Mouse (Mus musculus): Measurements from ENCODE around the gene Ptprt. TPM values are rescaled to one million over a fixed set of nuclear protein-coding genes. Genes with fewer than 3 reads are reported as not detected.
A peak's percentile ranks its signal among the peaks of the same experiment; 100 is the strongest.

Ptprt gene
- polyA plus RNA-seq, 1 experiment from 2014 or later: 23.6 TPM

- no peaks in the 10 kb centered on the region for H3K36me3 ChIP-seq (ENCODE audit: control insufficient read depth, insufficient read depth, low read length)
- H3K4me3 ChIP-seq (ENCODE audit: low read depth, low read length): peak overlapping the region; percentile 64
- H3K4me1 ChIP-seq (ENCODE audit: control insufficient read depth, insufficient read depth, low read length): peaks cover 11% of the 10 kb centered on the region
- no peaks in the 10 kb centered on the region for H3K9me3 ChIP-seq (ENCODE audit: control insufficient read depth, low read length)
- H3K4me2 ChIP-seq (ENCODE audit: low read depth, low read length): peak overlapping the region; percentile 98
- H3K27me3 ChIP-seq (ENCODE audit: control insufficient read depth, insufficient read depth, low read length): peaks cover 8% of the 10 kb centered on the region; the same call in 1 of the 2 replicates
- WGBS: 7% methylated on average over 4 of the region's 4 CpGs
- H3K27ac ChIP-seq (ENCODE audit: low read depth, low read length): peak overlapping the region; percentile 22
- H3K9ac ChIP-seq (replicated peaks; ENCODE audit: low read depth, low read length): peak overlapping the region; percentile 76; the same call in 1 of the 2 replicates
- no peak for ATAC-seq (ENCODE audit: low read depth)
These were observed 786 bp upstream of the Ptprt start for GRCm38 (mm10) chr2:162661733-162662132.

GRCm38 (mm10) chr2:162660231-162660940, 561 bp downstream of the Ptprt start:
- peak; percentile 32; the same call in 1 of the 2 replicates for ATAC-seq (ENCODE audit: low read depth)
- Histone ChIP-seq H3K36me3 (ENCODE audit: control insufficient read depth, insufficient read depth, low read length) (no peaks in the 10 kb centered on the region), H3K27me3 (ENCODE audit: control insufficient read depth, insufficient read depth, low read length) (peaks cover 8% of the 10 kb centered on the region; the same call in 1 of the 2 replicates), H3K9me3 (ENCODE audit: control insufficient read depth, low read length) (no peaks in the 10 kb centered on the region), H3K27ac (ENCODE audit: low read depth, low read length) (peak overlapping the region; percentile 28; the same call in 1 of the 2 replicates), H3K4me2 (ENCODE audit: low read depth, low read length) (peak overlapping the region; percentile 98), H3K4me1 (ENCODE audit: control insufficient read depth, insufficient read depth, low read length) (peaks cover 12% of the 10 kb centered on the region), H3K4me3 (ENCODE audit: low read depth, low read length) (peak overlapping the region; percentile 64), H3K9ac (replicated peaks; ENCODE audit: low read depth, low read length) (peak overlapping the region; percentile 76)
- WGBS: under 1% methylated on average over 33 of the region's 57 CpGs

- Histone ChIP-seq H3K9ac (replicated peaks; ENCODE audit: low read depth, low read length) (no peak overlapping the region; the same call in 1 of the 2 replicates), H3K27ac (ENCODE audit: low read depth, low read length) (no peak overlapping the region), H3K36me3 (ENCODE audit: control insufficient read depth, insufficient read depth, low read length) (no peaks in the 10 kb centered on the region), H3K4me3 (ENCODE audit: low read depth, low read length) (peak overlapping the region; percentile 64), H3K4me2 (ENCODE audit: low read depth, low read length) (peak overlapping the region; percentile 98), H3K4me1 (ENCODE audit: control insufficient read depth, insufficient read depth, low read length) (peaks cover 12% of the 10 kb centered on the region), H3K9me3 (ENCODE audit: control insufficient read depth, low read length) (no peaks in the 10 kb centered on the region), H3K27me3 (ENCODE audit: control insufficient read depth, insufficient read depth, low read length) (peaks cover 8% of the 10 kb centered on the region; the same call in 1 of the 2 replicates)
- no peak for ATAC-seq (ENCODE audit: low read depth)
- WGBS: 1% methylated on average over 18 of the region's 18 CpGs
These were observed 1.9 kb downstream of the Ptprt start for GRCm38 (mm10) chr2:162658997-162659396.

- WGBS: 33% methylated on average over 7 of the region's 7 CpGs
- Histone ChIP-seq H3K27ac (ENCODE audit: low read depth, low read length) (no peak overlapping the region), H3K4me2 (ENCODE audit: low read depth, low read length) (peak overlapping the region; percentile 98; the same call in 1 of the 2 replicates), H3K27me3 (ENCODE audit: control insufficient read depth, insufficient read depth, low read length) (peaks cover 8% of the 10 kb centered on the region; the same call in 1 of the 2 replicates), H3K4me3 (ENCODE audit: low read depth, low read length) (no peak overlapping the region), H3K36me3 (ENCODE audit: control insufficient read depth, insufficient read depth, low read length) (no peaks in the 10 kb centered on the region), H3K9ac (replicated peaks; ENCODE audit: low read depth, low read length) (no peak overlapping the region), H3K4me1 (ENCODE audit: control insufficient read depth, insufficient read depth, low read length) (peaks cover 12% of the 10 kb centered on the region), H3K9me3 (ENCODE audit: control insufficient read depth, low read length) (no peaks in the 10 kb centered on the region)
- ATAC-seq (ENCODE audit: low read depth): no peak
These were observed 3.4 kb downstream of the Ptprt start for GRCm38 (mm10) chr2:162657541-162657940.

- no peak overlapping the region for H3K27ac ChIP-seq (ENCODE audit: low read depth, low read length)
- H3K9ac ChIP-seq (replicated peaks; ENCODE audit: low read depth, low read length): no peak overlapping the region
- no peaks in the 10 kb centered on the region for H3K36me3 ChIP-seq (ENCODE audit: control insufficient read depth, insufficient read depth, low read length)
- WGBS: 82% methylated on average over 4 of the region's 4 CpGs
- H3K4me3 ChIP-seq (ENCODE audit: low read depth, low read length): no peak overlapping the region
- no peak for ATAC-seq (ENCODE audit: low read depth)
- H3K9me3 ChIP-seq (ENCODE audit: control insufficient read depth, low read length): no peaks in the 10 kb centered on the region
- peaks cover 10% of the 10 kb centered on the region for H3K4me1 ChIP-seq (ENCODE audit: control insufficient read depth, insufficient read depth, low read length)
- no peaks in the 10 kb centered on the region for H3K27me3 ChIP-seq (ENCODE audit: control insufficient read depth, insufficient read depth, low read length)
- H3K4me2 ChIP-seq (ENCODE audit: low read depth, low read length): no peak overlapping the region
These were observed 6.5 kb downstream of the Ptprt start for GRCm38 (mm10) chr2:162654416-162654815.

GRCm38 (mm10) chr2:162638676-162639075, 22.3 kb downstream of the Ptprt start:
- Histone ChIP-seq H3K4me3 (ENCODE audit: low read depth, low read length) (no peak overlapping the region), H3K36me3 (ENCODE audit: control insufficient read depth, insufficient read depth, low read length) (no peaks in the 10 kb centered on the region), H3K4me2 (ENCODE audit: low read depth, low read length) (no peak overlapping the region), H3K9ac (replicated peaks; ENCODE audit: low read depth, low read length) (no peak overlapping the region), H3K27ac (ENCODE audit: low read depth, low read length) (no peak overlapping the region), H3K27me3 (ENCODE audit: control insufficient read depth, insufficient read depth, low read length) (no peaks in the 10 kb centered on the region), H3K4me1 (ENCODE audit: control insufficient read depth, insufficient read depth, low read length) (0 out of 2 replicates have a peak, but pooled peaks cover 10% of the 10 kb centered on the region), H3K9me3 (ENCODE audit: control insufficient read depth, low read length) (no peaks in the 10 kb centered on the region)
- peak; percentile 81 for ATAC-seq (ENCODE audit: low read depth)
- 22% methylated on average over 4 of the region's 4 CpGs for WGBS

- Histone ChIP-seq H3K27ac (ENCODE audit: low read depth, low read length) (no peak overlapping the region), H3K9me3 (ENCODE audit: control insufficient read depth, low read length) (no peaks in the 10 kb centered on the region), H3K4me2 (ENCODE audit: low read depth, low read length) (no peak overlapping the region), H3K36me3 (ENCODE audit: control insufficient read depth, insufficient read depth, low read length) (no peaks in the 10 kb centered on the region), H3K4me1 (ENCODE audit: control insufficient read depth, insufficient read depth, low read length) (0 out of 2 replicates have a peak, but pooled peaks cover 10% of the 10 kb centered on the region), H3K27me3 (ENCODE audit: control insufficient read depth, insufficient read depth, low read length) (no peaks in the 10 kb centered on the region), H3K9ac (replicated peaks; ENCODE audit: low read depth, low read length) (no peak overlapping the region), H3K4me3 (ENCODE audit: low read depth, low read length) (no peak overlapping the region)
- ATAC-seq (ENCODE audit: low read depth): no peak
- WGBS: 50% methylated on average over 1 of the region's 1 CpGs
These were observed 23.4 kb downstream of the Ptprt start for GRCm38 (mm10) chr2:162637537-162637936.

- no peaks in the 10 kb centered on the region for H3K36me3 ChIP-seq (ENCODE audit: control insufficient read depth, insufficient read depth, low read length)
- no peak overlapping the region for H3K4me2 ChIP-seq (ENCODE audit: low read depth, low read length)
- H3K4me3 ChIP-seq (ENCODE audit: low read depth, low read length): no peak overlapping the region
- WGBS: 34% methylated on average over 9 of the region's 9 CpGs
- peak; percentile 74 for ATAC-seq (ENCODE audit: low read depth)
- H3K27me3 ChIP-seq (ENCODE audit: control insufficient read depth, insufficient read depth, low read length): no peaks in the 10 kb centered on the region
- H3K9me3 ChIP-seq (ENCODE audit: control insufficient read depth, low read length): no peaks in the 10 kb centered on the region
- H3K9ac ChIP-seq (replicated peaks; ENCODE audit: low read depth, low read length): no peak overlapping the region
- 0 out of 2 replicates have a peak, but pooled peaks cover 10% of the 10 kb centered on the region for H3K4me1 ChIP-seq (ENCODE audit: control insufficient read depth, insufficient read depth, low read length)
- peak overlapping the region; percentile 39; the same call in 1 of the 2 replicates for H3K27ac ChIP-seq (ENCODE audit: low read depth, low read length)
These were observed 24.4 kb downstream of the Ptprt start for GRCm38 (mm10) chr2:162636387-162637009.

- Histone ChIP-seq H3K4me2 (ENCODE audit: low read depth, low read length) (no peak overlapping the region), H3K4me1 (ENCODE audit: control insufficient read depth, insufficient read depth, low read length) (0 out of 2 replicates have a peak, but pooled peaks cover 10% of the 10 kb centered on the region), H3K9ac (replicated peaks; ENCODE audit: low read depth, low read length) (no peak overlapping the region), H3K27me3 (ENCODE audit: control insufficient read depth, insufficient read depth, low read length) (no peaks in the 10 kb centered on the region), H3K27ac (ENCODE audit: low read depth, low read length) (no peak overlapping the region), H3K36me3 (ENCODE audit: control insufficient read depth, insufficient read depth, low read length) (no peaks in the 10 kb centered on the region), H3K4me3 (ENCODE audit: low read depth, low read length) (no peak overlapping the region), H3K9me3 (ENCODE audit: control insufficient read depth, low read length) (no peaks in the 10 kb centered on the region)
- ATAC-seq (ENCODE audit: low read depth): no peak
- 34% methylated on average over 5 of the region's 5 CpGs for WGBS
These were observed 26.0 kb downstream of the Ptprt start for GRCm38 (mm10) chr2:162634901-162635300.

All from neural tube, embryonic 14.5 days (tissue).